Mouse (Mus musculus): Measurements from ENCODE around the gene Ncl.

- TF ChIP-seq CTCF (conservative IDR thresholded peaks at IDR 0.05; ENCODE audit: low read length) (no peak), POU5F1 (IDR thresholded peaks at IDR 0.05; ENCODE audit: borderline replicate concordance, low read length) (no peak)
Observed at GRCm38 (mm10) chr1:86406313-86406712, 47.1 kb upstream of the Ncl start.
